Mouse (Mus musculus) heart, embryonic 11.5 days (tissue): Measurements from ENCODE around the gene Mfap5. TPM values are rescaled to one million over a fixed set of nuclear protein-coding genes. Genes with fewer than 3 reads are reported as not detected.

ENCODE experiments used
- polyA plus RNA-seq: library from polyadenylated mRNA; unstranded; fragments of >200 nt; fragmentation: Nextera tagmentation; extraction: Ambion mirVana; gene quantifications from 2 replicates; pipeline ENCODE4 v1.2.1, GENCODE M21; 2014

The Mfap5 gene
- polyA plus RNA-seq, 1 experiment from 2014 or later, result 5.4 TPM

Other genes with a start within 250 kb of the Mfap5 start
- gene Klrg1, start 223.0 kb upstream of the Mfap5 start, polyA plus RNA-seq, result not detected in 2 replicates
- gene M6pr, start 197.1 kb upstream of the Mfap5 start, polyA plus RNA-seq, result 84.9 and 93.0 TPM in 2 replicates
- gene Phc1, start 165.3 kb upstream of the Mfap5 start, polyA plus RNA-seq, result 15.7 and 17.1 TPM in 2 replicates
- 8.7 and 10.9 TPM in 2 replicates for gene Rimklb, start 7.1 kb upstream of the Mfap5 start, polyA plus RNA-seq
- gene Aicda, start 48.0 kb downstream of the Mfap5 start, polyA plus RNA-seq, result 0.16 TPM in 1 of 2 replicates, not detected in the other
- 0.97 and 2.4 TPM in 2 replicates for gene Apobec1, start 96.6 kb downstream of the Mfap5 start, polyA plus RNA-seq
- gene Gdf3, start 104.2 kb downstream of the Mfap5 start, polyA plus RNA-seq, result 0.17 and 0.56 TPM in 2 replicates
- gene Dppa3, start 120.6 kb downstream of the Mfap5 start, polyA plus RNA-seq, result not detected in 2 replicates
- gene Nanog, start 201.6 kb downstream of the Mfap5 start, polyA plus RNA-seq, result 0.23 and 0.25 TPM in 2 replicates